Comparison of ENCODE assay signal across 14 mouse cellular contexts in the genomic region with DNA sequence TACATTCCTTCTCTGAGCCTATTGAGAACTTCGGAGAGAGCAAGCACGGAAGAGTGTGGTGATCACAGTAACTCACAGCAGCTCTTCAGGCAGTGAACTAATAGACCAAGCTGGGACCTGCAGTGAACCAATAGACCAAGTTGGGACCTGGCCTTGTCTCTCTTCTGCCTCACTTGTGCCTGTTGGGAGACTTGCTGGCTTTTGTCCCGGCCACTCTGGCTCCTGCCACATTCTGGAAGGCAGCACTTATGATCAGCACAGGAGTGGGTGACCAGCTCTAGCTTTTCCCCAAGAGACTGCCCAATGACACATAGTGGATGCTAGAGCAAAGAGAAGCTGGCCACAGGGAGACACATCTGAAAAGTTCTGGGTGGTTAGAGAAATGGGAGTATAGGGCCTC.
"Had no signal": no experiment of that assay in that cellular context is flagged by ENCODE, and none has a peak within 500 bp of the region (broad histone marks: within the 10 kb centered on the region; RNA-seq: fewer than 3 reads in every experiment).

No protein-coding gene starts in this region.

- H3K9me3 ChIP-seq: limb, embryonic 13.5 days; midbrain, embryonic 13.5 days; neural tube, embryonic 15.5 days had no signal

- ATAC-seq: midbrain, embryonic 13.5 days had no signal

- H3K4me1 ChIP-seq: limb, embryonic 13.5 days had no signal

- H3K27ac ChIP-seq: kidney, postnatal 0 days; limb, embryonic 13.5 days; liver, embryonic 14.5 days; midbrain, embryonic 13.5 days; neural tube, embryonic 15.5 days had no signal

- H3K4me3 ChIP-seq: limb, embryonic 13.5 days; midbrain, embryonic 13.5 days; myocyte; neural tube, embryonic 15.5 days had no signal

- H3K4me2 ChIP-seq: limb, embryonic 13.5 days; midbrain, embryonic 13.5 days; neural tube, embryonic 15.5 days had no signal

- DNase-seq: kidney, postnatal 36 days; layer of hippocampus, adult 9-11 months; layer of hippocampus, postnatal 36 days; lung, adult 18-20 months; right cerebral cortex, adult 18-20 months; right cerebral cortex, postnatal 25 days; thymus, adult 18-20 months; thymus, postnatal 14 days had no signal

- H3K9ac ChIP-seq: limb, embryonic 13.5 days; liver, embryonic 14.5 days; midbrain, embryonic 13.5 days; neural tube, embryonic 15.5 days had no signal

- H3K27me3 ChIP-seq: midbrain, embryonic 13.5 days; neural tube, embryonic 15.5 days had no signal

- H3K36me3 ChIP-seq: limb, embryonic 13.5 days; midbrain, embryonic 13.5 days; neural tube, embryonic 15.5 days had no signal
